Mouse (Mus musculus): ENCODE measurements around the gene Tpra1.
A peak's percentile ranks its signal among the peaks of the same experiment; 100 is the strongest.

The Tpra1 gene

DNA sequence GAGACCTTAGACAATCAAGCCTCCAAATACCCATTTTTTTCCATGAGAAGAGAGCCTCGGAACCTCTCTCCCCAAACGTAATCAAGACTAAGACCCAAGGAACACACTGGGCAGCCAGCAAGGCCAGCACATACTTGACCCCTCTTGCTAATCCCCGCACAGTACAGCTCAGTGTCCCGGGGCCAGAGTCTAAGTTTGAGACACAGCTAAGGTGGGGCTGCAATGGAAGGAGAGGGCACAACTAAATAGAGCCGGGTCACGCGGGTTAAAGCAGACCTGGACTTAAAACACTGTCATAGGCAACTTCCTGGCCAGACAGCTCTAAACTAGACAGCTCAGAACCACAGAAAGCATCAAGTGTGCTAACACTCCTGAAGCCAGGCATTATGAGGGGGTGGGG lies 11.2 kb upstream of the Tpra1 start:
- DNase-seq, result no peak

DNA sequence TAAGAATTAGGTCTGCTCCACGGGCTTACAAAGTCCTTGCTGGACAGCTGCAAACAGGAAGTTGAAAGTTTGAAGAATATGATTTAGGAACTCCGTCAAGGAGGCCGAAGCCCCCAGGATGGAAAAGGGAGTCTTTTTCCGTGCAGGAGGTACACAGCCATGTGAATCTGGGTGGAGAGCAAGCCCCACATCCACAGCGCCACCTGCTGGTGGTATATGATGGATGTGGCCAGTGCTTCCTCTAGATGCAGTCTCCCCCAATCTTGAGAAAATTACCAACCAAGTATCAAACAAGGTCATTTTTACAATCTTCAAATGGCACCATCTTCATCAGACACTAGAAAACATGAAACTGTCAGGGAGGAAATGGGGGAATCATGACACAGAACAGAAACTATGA lies 8.5 kb upstream of the Tpra1 start:
- DNase-seq, result peak; percentile 79

DNA sequence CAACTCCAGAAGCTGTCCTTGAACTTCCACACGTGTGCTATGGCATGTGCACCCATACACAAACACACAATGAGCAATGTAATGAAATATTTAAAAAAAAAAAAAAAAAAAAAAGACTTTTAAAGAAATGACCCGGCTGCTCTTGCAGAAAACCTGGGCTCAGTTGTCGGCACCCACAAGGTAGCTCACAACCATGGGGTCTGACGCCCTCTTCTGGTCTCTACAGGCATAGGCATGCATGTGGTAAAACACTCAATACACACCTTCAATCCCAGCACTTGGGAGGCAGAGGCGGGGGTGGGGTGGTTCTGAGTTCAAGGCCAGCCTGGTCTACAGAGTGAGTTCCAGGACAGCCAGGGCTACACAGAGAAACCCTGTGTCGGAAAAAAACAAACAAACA lies 6.1 kb upstream of the Tpra1 start:
- no peak for DNase-seq

DNA sequence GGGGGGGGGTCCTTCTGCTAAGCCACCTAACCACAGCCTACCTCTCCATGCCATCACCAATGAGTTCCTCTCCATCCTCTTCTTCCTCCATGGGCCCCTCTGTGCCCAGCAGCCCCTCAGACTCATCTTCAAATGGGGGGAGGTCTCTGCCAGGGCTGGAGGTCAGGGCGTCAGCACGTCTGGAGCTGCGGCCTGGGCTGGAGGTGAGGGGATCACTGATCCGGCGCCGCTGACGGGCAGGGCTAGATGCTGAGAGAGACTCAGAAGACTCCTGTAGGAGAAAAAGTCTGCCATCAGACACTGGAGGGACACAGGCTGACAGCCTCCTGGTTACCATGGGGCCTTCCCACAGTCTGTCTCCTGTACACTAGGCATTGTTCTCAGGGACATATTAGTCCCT lies 4.8 kb upstream of the Tpra1 start:
- no peak for DNase-seq

DNA sequence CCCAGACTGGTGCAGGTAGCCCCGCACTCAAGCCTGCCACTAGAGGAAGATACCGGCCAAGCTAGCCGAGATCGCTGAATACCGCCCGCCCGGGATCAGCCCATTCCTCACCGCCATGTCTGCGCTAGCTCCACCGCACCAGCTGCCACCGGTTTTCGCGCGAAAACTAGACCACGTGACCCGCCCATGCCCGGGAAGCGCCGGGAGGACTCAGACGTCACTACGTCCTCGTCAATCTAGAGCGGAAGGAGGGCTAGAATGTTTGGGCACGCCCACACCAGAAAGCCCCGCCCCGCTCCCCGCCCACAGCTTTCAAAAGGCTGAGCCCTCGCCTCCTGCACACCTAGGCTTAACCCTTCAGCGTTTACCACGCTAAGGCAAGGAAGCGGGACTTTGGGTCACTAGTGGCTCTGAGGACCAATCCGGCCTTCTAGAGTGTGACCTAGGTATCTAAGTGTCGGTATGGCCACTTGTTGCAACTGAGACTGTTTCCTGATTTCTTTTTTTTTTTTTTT lies 3.5 kb upstream of the Tpra1 start, which contains the start of gene Mcm2:
Mcm2 (minus strand) TSS at position 247 of the 515 bp plus-strand sequence.
- peak; percentile 97 for DNase-seq

DNA sequence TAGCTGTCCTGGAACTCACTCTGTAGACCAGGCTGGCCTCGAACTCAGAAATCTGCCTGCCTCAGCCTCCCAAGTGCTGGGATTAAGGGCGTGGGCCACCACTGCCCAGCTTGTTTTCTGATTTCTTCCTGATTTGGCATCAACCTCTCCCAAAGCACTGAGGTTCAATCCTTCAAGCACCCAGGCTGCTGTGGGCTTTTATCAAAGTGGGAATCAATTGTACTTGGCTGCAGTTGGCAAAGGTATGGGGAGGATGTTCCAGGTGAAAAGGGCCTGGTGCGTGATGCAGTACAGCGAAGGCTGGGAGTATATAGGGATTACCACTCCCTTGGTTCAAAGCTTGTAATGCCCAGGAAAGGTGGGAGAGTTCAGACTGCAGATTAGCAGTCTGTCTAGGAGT lies 3.0 kb upstream of the Tpra1 start:
- DNase-seq, result no peak

DNA sequence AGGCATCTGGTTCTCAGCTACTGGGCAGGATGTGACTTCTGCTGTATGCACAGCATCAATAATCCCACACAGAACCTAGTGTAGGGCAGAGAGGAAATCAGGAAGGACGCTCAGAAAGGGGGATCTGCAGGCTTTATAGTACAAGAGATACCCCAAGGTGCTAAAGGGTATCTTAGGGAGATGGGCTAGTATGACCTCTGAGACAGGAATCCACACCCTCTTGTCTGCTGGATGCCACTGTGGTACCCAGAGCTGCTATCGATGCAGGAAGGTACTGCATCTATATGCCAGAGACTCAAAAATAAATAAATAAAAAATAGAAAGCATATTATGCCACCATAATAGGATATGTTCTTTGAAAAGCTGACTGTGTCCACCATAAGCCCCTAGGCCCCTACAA lies 2.4 kb upstream of the Tpra1 start:
- DNase-seq, result no peak

DNA sequence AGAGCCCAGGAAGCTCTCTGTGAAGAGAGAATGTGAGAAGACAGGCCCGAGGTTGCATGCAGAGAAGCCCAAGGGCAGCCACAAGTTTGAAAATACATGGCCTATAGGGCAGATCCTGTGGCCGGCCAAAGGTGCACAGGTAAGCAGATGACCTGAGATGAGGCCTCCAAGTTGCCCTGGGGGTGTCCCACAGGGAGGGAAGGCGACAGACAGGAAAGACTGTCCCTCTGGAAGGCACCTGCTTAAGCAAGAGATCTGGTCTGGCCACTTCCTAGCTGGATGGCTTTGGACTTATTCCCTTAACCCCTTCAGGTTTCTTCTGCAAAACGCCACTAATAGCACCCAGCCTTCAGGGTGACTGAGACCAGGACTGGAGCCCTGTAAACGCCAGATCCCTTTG lies 580 bp upstream of the Tpra1 start:
- DNase-seq, result peak; percentile 26

DNA sequence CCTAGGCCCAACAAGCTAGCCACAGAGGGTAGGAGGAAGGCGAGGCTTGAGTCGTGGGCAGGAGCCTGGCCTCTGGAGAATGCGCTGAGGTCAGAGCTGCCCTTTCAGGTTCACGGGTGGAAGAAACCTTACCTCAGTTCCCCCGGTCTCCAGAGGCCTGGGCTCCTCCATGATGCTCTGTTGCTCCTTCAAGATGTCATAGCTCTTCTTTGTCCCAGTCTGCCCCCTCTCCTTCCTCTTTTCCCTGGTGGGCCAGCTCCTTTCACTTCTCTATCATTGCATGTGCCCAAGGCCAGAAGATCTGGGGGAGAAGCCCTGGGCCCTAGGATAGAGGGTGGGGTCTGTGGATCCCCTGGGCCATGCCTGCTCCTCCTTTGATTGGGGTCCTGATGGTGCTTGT lies 1.7 kb downstream of the Tpra1 start:
- no peak for DNase-seq

DNA sequence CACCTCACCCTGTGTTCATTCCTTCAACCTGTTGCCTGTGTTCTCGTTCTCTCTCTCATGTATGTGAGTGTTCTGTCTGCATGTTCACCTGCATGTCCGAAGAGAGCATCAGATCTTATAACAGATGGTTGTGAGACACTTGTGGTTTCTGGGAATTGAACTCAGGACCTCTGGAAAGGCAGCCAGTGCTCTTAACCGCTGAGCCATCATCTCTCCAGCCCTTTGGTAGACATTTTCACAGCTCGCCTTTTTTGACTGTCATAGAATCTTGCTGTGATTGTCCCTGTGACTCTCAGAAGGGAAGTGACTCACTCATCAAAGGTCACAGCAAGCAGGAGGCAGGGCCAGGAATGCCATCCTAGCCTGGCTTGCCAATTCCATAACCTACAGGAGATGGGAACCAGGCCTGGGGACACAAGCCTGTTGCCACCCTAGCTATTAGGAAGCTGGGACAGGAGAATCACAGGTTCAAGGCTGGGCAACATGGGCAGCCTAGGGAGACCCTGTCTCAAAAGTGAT lies 2.5 kb downstream of the Tpra1 start:
- DNase-seq, result no peak

DNA sequence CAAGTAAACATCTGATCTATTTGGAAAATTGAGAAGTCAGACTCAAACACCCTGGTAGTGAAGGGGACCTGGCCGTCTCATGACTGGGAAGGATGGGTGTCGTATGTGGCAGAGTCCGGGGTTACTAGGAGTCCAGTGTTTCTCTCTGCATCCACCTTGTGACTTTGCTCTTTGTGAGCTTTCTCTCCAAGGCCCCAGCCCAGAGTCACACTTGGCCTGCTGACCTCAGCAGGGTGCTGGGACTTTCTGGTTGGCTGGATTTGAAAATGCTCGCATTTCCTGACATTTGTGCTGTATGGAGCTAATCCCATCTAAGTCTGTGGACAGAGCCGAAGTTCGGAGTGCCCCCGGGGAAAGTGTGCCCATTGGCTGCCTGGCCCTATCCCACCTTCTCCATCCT lies 3.0 kb downstream of the Tpra1 start:
- no peak for DNase-seq

DNA sequence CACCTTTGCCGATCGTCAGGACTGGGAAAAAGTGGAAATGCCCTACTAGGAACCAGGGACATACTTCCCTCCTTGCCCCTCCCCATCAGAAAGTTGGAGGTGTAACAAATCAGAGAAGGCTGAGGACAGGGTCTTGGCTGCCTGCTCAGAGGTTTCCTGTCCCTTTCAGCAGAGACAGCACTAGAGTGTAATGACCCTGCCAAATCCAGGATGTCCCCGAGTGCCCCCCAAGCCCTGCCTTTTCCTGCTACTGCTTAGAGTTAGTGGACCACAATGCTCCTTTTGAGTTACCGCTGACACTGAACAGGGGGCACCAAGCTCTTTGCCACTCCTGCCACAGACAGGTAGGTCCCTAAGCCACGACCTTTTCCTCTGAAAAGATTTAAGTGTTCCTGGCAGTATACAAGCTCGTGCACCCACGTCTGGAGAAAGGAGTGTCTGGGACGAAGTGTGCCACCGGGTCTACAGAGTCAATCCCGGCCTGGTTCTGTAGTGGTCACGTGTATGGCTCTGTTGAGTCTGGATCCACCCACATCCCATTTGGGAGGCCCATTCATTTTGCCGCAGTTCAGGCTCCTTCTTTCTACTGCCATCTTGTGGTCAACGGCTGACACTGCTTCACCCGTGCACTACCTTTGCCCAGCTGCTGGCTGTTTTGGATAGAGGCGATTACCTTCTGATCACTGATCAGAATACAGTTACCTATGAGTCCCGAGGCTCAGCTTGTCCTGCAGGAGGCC lies 4.5 kb downstream of the Tpra1 start:
- DNase-seq, result peak; percentile 67

DNA sequence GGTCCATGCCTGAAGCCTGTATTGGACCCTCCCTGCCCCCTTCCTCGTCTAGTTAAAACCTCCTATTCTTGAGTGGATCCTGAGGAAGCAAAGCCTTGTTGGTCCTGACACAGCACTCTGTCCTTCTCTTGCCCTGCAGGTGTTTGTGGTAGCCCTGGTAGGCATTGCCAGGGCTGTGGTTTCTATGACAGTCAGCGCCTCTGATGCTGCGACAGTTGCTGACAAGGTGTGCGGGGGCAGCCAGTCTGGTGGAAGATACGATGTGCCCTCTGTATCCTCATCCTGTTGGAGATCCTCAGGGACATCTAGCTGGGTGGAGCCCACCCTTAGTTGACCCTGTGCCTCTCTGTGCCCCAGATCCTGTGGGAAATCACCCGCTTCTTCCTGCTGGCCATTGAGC lies 7.1 kb downstream of the Tpra1 start:
- DNase-seq, result no peak

DNA sequence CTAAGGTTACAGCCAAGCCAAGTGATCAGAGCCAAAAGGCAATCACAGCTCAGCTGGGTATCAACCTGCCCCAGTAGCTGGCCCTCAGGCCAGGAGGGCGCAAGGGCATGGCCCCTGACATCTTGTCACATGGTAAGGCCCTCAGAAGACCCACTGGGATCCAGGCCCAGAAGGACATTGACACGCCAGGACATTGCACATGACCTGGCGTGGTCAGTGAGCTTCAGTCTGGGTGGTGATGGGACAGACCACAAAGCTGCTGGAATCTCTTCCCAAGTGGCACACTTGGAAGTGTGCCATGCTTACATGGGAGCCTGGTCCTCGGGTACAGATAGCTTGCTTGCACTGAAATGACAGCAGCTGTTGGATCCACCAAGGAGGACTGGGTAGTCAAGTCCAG lies 11.0 kb downstream of the Tpra1 start:
- no peak for DNase-seq

DNA sequence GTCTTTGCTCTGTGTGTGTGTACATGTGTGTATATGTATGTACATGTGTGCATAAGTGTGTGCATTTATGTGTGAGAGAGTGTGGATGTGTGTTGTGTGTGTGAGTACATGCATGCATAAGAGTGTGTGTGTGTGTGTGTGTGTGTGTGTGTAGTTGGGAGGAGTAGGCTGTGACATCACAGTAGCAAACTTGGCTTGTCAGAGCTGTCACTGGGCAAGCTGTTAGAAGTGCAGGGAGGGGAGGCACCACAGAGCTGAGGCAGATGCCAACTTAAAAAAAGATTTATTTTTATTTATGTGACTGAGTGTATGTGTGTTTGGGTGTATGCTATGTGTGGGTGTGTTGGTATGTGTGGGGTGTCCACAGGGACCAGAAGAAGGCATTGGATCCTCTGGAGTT lies 11.4 kb downstream of the Tpra1 start:
- no peak for DNase-seq

DNA sequence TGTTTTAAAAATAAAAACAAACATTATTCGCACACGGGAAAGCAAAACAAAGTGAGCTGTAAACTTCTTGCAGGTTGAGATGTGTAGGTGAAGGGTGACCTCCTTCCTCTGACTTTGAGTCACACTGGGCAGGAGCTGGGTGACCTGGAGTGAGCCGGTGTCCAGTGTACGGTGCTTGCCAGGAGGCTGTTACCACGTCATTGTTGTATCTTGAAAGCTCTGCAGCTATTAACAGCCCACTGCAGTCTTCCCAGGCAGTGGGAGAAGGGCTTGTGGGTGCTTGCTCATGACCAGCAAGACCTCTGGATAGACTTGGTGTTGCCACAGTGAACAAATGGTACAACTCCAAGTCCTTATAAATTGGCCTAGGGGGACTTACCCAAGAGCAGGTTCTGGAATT lies 12.7 kb downstream of the Tpra1 start:
- no peak for DNase-seq

DNA sequence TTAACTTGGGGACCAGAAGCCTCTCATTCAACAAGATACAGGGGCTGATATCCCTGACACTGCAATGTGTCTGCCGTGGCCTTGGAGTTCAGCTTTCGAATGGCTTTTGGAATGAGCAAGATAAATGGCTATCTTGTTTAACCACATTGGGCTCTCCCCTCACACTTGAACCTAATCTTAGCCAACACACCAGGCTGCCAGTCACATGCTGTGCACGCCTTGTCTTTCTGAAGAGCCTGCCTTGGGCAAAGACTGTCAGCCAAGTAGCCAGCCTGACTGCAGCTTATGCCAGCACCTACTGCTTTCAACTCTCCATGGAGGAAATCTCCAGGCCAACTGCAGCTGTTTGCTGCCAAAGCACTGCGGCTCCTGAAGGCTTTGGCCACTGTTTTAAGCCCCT lies 13.5 kb downstream of the Tpra1 start:
- DNase-seq, result no peak

DNA sequence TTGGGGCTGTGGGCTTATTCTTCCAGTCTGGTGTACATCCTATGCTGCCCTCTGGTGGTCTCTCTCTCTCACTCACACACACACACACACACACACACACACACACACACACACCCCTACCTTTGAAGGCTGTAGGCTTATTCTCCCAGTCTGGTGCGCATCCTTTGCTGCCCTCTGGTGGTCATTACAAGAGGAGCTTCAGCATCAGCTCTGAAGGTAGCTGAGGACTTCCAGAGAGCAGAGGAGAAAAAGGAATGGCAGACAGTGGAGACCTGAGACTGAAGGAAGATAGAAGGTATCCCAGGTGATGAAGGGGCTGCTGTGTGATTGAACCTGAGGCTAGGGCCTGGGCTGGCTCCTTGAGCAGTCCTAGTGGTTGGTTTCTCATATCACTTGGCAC lies 14.1 kb downstream of the Tpra1 start:
- DNase-seq, result peak; percentile 67

DNA sequence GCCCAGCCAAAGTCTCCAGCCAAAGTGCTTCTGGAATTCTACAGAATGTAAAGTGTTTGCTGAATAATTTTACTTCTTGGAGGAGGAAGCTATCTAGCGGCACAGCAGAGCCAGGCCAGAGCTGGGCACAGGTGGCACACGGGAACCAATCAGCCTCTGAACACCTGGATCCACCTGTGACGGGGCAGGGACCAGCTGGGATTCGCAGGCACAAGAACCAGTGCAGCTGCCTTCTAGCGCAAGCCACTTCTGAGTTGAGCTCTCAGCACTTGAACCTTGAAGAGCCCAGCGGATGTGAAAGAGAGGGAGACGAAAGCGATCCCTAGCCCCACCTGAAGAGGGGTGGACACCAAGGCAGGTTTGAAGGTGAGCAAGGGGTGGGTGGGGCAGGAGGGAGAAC lies 16.8 kb downstream of the Tpra1 start:
- no peak for DNase-seq

DNA sequence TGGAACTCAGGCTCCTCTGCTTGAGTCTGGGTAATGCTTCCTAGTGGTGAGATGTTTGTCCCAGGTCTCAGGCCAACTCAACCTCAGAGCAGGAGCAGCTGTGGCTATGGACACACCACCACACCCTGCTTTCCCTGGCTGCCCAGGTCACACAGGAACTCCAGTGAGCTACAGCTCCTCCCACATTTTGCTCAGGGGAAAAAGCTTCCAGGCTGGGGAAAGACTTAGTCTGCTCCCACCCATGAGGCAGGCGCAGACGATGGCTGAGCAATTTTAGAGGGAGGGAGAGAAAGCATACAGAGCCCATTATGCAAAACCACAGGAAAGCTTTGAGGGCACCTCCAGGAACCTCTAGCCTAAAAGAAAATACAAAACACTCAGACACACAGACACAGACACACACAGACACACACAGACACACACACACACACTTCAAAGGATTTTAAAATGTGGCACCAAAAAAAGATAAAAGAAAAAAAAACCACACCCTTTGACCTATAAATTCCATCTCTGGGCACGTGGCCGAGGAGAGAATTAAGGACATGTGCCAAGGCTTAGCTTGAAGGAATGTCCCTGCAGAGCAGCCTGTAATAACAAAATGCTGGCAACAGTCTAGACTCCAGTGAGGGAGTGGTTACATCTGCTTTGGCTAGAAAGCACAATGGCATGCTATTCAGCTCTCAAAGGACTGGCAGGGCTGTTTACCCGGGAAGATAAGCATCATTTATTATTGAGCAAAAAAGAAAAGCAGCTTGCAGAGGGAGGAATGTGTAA lies 22.6 kb downstream of the Tpra1 start:
- DNase-seq, result peak; percentile 82

DNA sequence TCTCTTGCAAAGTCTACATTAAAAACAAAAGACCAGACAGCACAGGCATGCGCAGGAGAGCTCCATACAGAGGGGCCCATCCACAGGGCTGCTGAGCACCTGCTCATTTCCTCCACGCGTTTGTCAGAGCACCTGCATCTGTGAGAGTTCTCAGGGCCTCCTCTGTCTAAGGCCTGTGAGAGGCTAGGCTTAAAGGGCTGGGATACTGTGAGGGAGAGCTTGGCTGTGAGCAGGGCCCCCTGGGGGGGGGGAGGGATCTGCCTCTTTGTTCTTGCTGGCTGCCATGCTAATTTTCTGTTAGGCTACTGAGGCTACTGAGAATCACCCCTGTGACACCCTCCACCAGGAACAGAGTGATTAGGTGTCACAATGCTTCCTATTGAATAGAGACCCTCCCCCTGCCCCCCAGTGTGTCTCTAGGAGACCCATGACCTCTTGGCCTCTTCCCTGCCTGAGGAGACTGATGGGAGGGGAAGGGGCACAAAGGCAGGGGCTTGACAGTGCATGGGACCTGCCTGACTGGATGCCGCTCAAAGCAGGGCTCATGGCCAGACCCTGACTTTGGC lies 23.7 kb downstream of the Tpra1 start:
- DNase-seq, result no peak

DNA sequence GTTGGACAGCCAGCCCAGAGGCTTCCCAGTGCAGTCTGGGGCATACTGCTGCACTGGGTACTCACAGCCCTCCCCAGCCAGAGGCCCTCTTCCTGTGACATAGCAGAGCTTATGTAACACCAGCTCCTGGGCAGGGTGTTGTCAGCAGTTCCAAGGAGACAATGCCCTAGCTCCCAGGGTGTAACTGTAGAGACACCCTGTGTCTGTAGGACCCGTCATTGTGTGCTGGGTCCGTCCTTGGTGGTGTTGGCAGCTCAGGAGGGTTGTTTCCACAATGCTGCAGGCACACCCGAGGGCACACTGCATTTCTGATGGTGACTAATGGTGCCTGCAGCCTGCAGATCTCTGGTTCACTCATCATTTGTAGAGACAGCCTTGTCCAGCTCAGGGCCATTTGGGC lies 24.8 kb downstream of the Tpra1 start:
- DNase-seq, result peak; percentile 64

DNA sequence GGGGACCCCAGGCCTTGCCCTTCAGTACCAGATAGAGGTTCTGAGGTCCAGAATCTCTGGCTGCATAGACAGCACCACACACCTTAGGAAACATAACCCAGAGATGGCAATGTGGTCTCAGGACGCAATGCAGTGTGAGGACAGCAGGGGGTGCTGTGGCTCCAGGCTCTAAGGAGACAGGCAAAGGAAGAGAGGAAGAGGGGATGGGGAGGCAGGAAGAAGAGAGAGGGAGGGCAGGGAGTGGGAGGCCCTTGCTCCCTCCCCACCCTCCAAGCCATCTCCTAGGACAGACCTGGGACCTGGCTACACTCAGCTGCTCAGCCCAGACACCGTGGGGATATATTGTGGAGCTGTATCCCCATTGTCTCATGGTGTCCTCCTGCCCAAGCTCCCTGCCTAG lies 25.5 kb downstream of the Tpra1 start:
- peak; percentile 86 for DNase-seq

DNA sequence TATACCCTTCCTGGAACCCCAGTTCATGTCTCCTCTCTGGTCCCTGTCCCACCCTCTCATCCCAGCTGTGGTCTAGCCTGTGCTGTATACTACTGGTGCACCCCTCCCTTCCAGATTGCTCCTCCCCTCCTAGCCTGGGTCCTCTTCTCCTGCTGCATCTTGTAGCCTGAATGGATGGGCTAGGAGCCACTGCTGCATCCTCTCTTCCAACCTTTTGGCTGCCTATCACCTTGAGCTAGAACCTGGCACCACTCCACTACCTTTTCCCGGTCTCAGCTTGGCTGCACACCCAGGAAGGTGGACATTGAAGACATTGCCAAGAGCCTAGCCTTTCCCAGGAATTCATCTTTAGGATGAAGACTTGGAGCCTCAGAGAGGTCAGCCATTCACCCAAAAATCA lies 26.0 kb downstream of the Tpra1 start:
- no peak for DNase-seq

All from lung, postnatal 14 days (tissue).